In the genomic region with DNA sequence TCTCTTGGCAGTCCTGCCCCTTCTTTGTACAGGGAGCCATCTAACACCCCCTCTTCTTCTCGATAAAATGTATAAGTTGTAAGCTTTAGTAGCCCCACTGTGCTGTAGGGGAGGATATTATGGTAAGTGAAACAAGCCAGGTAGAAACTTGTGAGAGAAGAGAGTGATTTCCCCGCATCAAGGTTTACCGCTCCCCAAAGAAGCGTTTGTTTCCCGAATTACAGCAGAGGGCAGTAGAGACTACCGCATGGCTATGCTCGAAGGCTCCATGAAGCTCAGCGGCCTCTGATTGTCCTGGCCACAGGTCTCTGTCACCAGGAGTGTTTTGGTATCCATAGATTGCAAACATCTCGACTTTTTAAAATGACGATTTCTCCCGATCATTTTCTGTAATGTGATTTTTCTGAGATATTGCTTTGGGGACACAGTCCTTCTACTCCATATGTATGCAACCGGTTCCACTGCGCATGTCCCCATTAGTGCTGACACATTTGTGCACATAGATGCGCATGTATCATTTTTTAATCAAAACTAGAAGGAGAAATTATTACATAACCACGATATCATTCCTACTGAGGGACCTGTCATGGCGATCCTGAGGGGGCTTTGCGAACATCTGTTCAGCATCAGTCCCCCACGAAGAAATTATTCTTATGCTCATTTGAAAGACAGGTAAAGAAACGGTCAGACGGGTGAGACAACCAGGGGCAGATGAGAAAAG, we compare ENCODE assay signal across 9 mouse cellular contexts. TPM values are rescaled to one million over a fixed set of nuclear protein-coding genes. Genes with fewer than 3 reads are reported as not detected.
DNase-seq lines count a peak whose midpoint lies in the region; ATAC-seq lines count a peak whose summit lies in the region.
"Had no signal": no experiment of that assay in that cellular context is flagged by ENCODE, and none has a peak within 500 bp of the region (broad histone marks: within the 10 kb centered on the region; RNA-seq: fewer than 3 reads in every experiment).

No protein-coding gene starts in this region.

- 31% methylated on average over 20 of the region's 20 CpGs for WGBS in embryonic facial prominence, embryonic 11.5 days

- DNase-seq in right cerebral cortex, postnatal 10 days (ENCODE audit: low spot score in 2 of 2): peak; percentile 43 to 69
- DNase-seq in right cerebral cortex, postnatal 36 days (ENCODE audit: low spot score in 2 of 2): no peak
- DNase-seq in adrenal gland, postnatal 36 days: peak; percentile 56 to 61
- peak; percentile 81 for DNase-seq in embryonic facial prominence, embryonic 11.5 days (ENCODE audit: low spot score)
- peak; percentile 51 for DNase-seq in induced T-regulatory cell, adult 2 months (ENCODE audit: low read depth)
- peak; percentile 50 for DNase-seq in thymus, postnatal 4 days

- no peak overlapping the region for H3K4me3 ChIP-seq in embryonic facial prominence, embryonic 11.5 days (ENCODE audit: low read depth, low read length)
- H3K4me3 ChIP-seq: embryonic facial prominence, embryonic 13.5 days; limb, embryonic 13.5 days had no signal

- peaks cover 3% of the 10 kb centered on the region; the same call in 1 of the 2 replicates for H3K27me3 ChIP-seq in embryonic facial prominence, embryonic 11.5 days (ENCODE audit: control insufficient read depth, insufficient read depth, low read length)

- H3K9me3 ChIP-seq in embryonic facial prominence, embryonic 11.5 days (replicated peaks; ENCODE audit: control insufficient read depth, low read length): no peaks in the 10 kb centered on the region
- H3K9me3 ChIP-seq: embryonic facial prominence, embryonic 13.5 days; limb, embryonic 13.5 days had no signal

- H3K36me3 ChIP-seq in embryonic facial prominence, embryonic 11.5 days (replicated peaks; ENCODE audit: control insufficient read depth, insufficient read depth, low read depth, low read length): no peaks in the 10 kb centered on the region
- H3K36me3 ChIP-seq: embryonic facial prominence, embryonic 13.5 days; limb, embryonic 13.5 days had no signal

- H3K4me1 ChIP-seq in embryonic facial prominence, embryonic 11.5 days (ENCODE audit: control insufficient read depth, insufficient read depth, low read length): peaks cover 4% of the 10 kb centered on the region; the same call in 1 of the 2 replicates

- peak; percentile 56; the same call in 1 of the 2 replicates for ATAC-seq in embryonic facial prominence, embryonic 11.5 days (replicated peaks; ENCODE audit: insufficient number of reproducible peaks, low FRiP score, low TSS enrichment, low read depth)
- peak; percentile 96 for ATAC-seq in megakaryocyte progenitor cell, adult 5-6 weeks (replicated peaks; ENCODE audit: poor library complexity)

- H3K9ac ChIP-seq in embryonic facial prominence, embryonic 11.5 days (replicated peaks; ENCODE audit: low read length): no peak overlapping the region
- H3K9ac ChIP-seq: embryonic facial prominence, embryonic 13.5 days; limb, embryonic 13.5 days had no signal

- no peak overlapping the region for H3K4me2 ChIP-seq in embryonic facial prominence, embryonic 11.5 days (ENCODE audit: low read depth, low read length)
- H3K4me2 ChIP-seq: embryonic facial prominence, embryonic 13.5 days; limb, embryonic 13.5 days had no signal

- no peak overlapping the region for H3K27ac ChIP-seq in embryonic facial prominence, embryonic 11.5 days (replicated peaks; ENCODE audit: low read depth, low read length)
- H3K27ac ChIP-seq: embryonic facial prominence, embryonic 13.5 days; limb, embryonic 13.5 days had no signal

RNA-seq across cellular contexts. Expression of a gene that starts 13.7 kb away (rescaled TPM):
- 100 to 1,000 TPM; 300 to 316 TPM for total RNA-seq in adrenal gland, postnatal 36 days (2021)
- polyA plus RNA-seq in embryonic facial prominence, embryonic 11.5 days (2014; fragmentation: Nextera tagmentation; extraction: Ambion mirVana): 1,326 and 1,437 TPM in 2 replicates
- total RNA-seq in megakaryocyte progenitor cell, adult 5-6 weeks (2015): 2,919 and 2,971 TPM in 2 replicates
- 3,382 and 4,168 TPM in 2 replicates for total RNA-seq in megakaryocyte progenitor cell, adult 5-6 weeks (2017)

RNA-seq across cellular contexts. Expression of a gene that starts 26.7 kb away (rescaled TPM):
- total RNA-seq in adrenal gland, postnatal 36 days (2021): under 1 TPM in 1 of 2 experiments, not detected in 1; 0.23 TPM
- polyA plus RNA-seq in embryonic facial prominence, embryonic 11.5 days (2014; fragmentation: Nextera tagmentation; extraction: Ambion mirVana): 6.0 and 7.4 TPM in 2 replicates
- total RNA-seq in megakaryocyte progenitor cell, adult 5-6 weeks (2015): not detected in 2 replicates
- not detected in 2 replicates for total RNA-seq in megakaryocyte progenitor cell, adult 5-6 weeks (2017)
- polyA plus RNA-seq: limb, embryonic 13.5 days had no signal

RNA-seq across cellular contexts. Expression of a gene that starts 29.5 kb away (rescaled TPM):
- 1 to 10 TPM in 1 of 2 experiments, under 1 TPM in 1; 0.95 to 1.6 TPM for total RNA-seq in adrenal gland, postnatal 36 days (2021)
- 4.0 and 5.1 TPM in 2 replicates for polyA plus RNA-seq in embryonic facial prominence, embryonic 11.5 days (2014; fragmentation: Nextera tagmentation; extraction: Ambion mirVana)
- total RNA-seq in megakaryocyte progenitor cell, adult 5-6 weeks (2015): not detected in 2 replicates
- not detected in 2 replicates for total RNA-seq in megakaryocyte progenitor cell, adult 5-6 weeks (2017)

Comparison
In these comparisons a context has a peak if more than half of its experiments do, and no peak if none do; other contexts are left out.
1. DNase-seq: peak in right cerebral cortex, postnatal 10 days (2 of 2), adrenal gland, postnatal 36 days (2 of 2), embryonic facial prominence, embryonic 11.5 days (single experiment), induced T-regulatory cell, adult 2 months (single experiment) and thymus, postnatal 4 days (single experiment); none in right cerebral cortex, postnatal 36 days (0 of 2).
2. RNA of a gene that starts 13.7 kb away (total RNA-seq): 2,919 to 4,168 TPM in megakaryocyte progenitor cell, adult 5-6 weeks; 300 to 316 TPM in adrenal gland, postnatal 36 days; every median in the first group is over 4 times any median in the second.